ENCODE assay signal across 9 mouse cellular contexts in the genomic region with DNA sequence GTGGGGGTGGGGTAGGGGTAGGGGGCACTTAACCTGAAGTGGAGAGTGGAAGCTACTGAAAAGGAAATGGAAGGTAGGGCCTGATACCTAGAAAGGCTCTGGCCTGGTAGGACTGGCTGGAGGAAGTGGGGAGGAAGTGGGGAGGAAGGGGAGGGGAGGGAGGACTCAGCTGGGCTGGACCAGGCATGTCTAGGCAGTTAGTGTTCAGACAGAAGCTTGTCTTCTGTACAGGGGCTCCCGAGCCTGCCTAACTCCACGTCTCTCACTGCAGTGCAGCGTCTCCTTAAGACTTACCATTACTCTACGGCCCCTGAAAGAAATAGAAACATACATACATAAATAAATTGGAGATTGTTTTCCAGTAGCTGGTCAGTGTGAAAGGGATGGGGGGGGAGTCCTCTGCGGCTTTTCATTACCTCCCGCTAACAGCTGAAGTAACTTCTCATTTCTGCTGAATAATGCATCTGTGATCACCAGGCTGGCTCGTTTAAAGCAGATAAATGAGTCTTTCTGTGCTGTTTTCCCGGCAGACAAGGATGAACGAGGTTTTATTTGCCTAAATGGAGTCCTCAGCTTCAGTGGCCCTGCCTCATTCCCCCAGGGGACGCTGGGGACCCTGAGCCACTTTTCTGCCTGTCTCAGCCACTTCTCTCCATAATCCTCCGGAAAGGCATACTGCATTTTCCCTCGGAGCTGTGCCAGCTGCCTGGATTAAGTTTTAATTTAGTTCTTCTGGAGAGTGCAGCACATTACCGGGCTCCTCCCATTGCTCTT. TPM values are rescaled to one million over a fixed set of nuclear protein-coding genes. Genes with fewer than 3 reads are reported as not detected.
A peak's percentile ranks its signal among the peaks of the same experiment; 100 is the strongest.
DNase-seq lines count a peak whose midpoint lies in the region; ATAC-seq and TF ChIP-seq lines count a peak whose summit lies in the region.
"Had no signal": no experiment of that assay in that cellular context is flagged by ENCODE, and none has a peak within 500 bp of the region (broad histone marks: within the 10 kb centered on the region; RNA-seq: fewer than 3 reads in every experiment).

No protein-coding gene starts in this region.

- H3K9ac ChIP-seq in intestine, embryonic 16.5 days (ENCODE audit: low read depth, low read length) = no peak overlapping the region
- no peak overlapping the region for H3K9ac ChIP-seq in intestine, postnatal 0 days (ENCODE audit: low read depth, low read length)
- H3K9ac ChIP-seq in embryonic facial prominence, embryonic 13.5 days = 0 out of 2 replicates have a peak overlapping the region, but pooled peaks have one; percentile 22
- no peak overlapping the region for H3K9ac ChIP-seq in midbrain, embryonic 13.5 days (replicated peaks)

- peaks cover 6% of the 10 kb centered on the region; the same call in 1 of the 2 replicates for H3K4me1 ChIP-seq in intestine, embryonic 16.5 days (ENCODE audit: control insufficient read depth, insufficient read depth, low read length)
- H3K4me1 ChIP-seq in intestine, postnatal 0 days (replicated peaks; ENCODE audit: control insufficient read depth, insufficient read depth, low read length) = no peaks in the 10 kb centered on the region
- peaks cover 17% of the 10 kb centered on the region for H3K4me1 ChIP-seq in embryonic facial prominence, embryonic 13.5 days
- peaks cover 50% of the 10 kb centered on the region for H3K4me1 ChIP-seq in midbrain, embryonic 13.5 days (replicated peaks)

- H3K36me3 ChIP-seq in intestine, embryonic 16.5 days (ENCODE audit: control insufficient read depth, insufficient read depth, low read length) = no peaks in the 10 kb centered on the region
- H3K36me3 ChIP-seq in intestine, postnatal 0 days (ENCODE audit: control insufficient read depth, insufficient read depth) = no peaks in the 10 kb centered on the region
- no peaks in the 10 kb centered on the region for H3K36me3 ChIP-seq in embryonic facial prominence, embryonic 13.5 days
- H3K36me3 ChIP-seq in midbrain, embryonic 13.5 days = no peaks in the 10 kb centered on the region

- H3K27me3 ChIP-seq in intestine, embryonic 16.5 days (replicated peaks; ENCODE audit: control insufficient read depth, insufficient read depth, low read length) = no peaks in the 10 kb centered on the region
- H3K27me3 ChIP-seq in intestine, postnatal 0 days (replicated peaks; ENCODE audit: control insufficient read depth, insufficient read depth, low read length) = no peaks in the 10 kb centered on the region
- H3K27me3 ChIP-seq in embryonic facial prominence, embryonic 13.5 days = peaks cover 3% of the 10 kb centered on the region; the same call in 1 of the 2 replicates
- no peaks in the 10 kb centered on the region; the same call in 1 of the 2 replicates for H3K27me3 ChIP-seq in midbrain, embryonic 13.5 days

- TF ChIP-seq CTCF in intestine, postnatal 0 days (IDR thresholded peaks at IDR 0.05; ENCODE audit: low read depth) = no peak

- H3K4me2 ChIP-seq in intestine, embryonic 16.5 days (ENCODE audit: low read depth, low read length) = peak overlapping the region; percentile 4; the same call in 1 of the 2 replicates
- no peak overlapping the region; the same call in 1 of the 2 replicates for H3K4me2 ChIP-seq in intestine, postnatal 0 days (replicated peaks; ENCODE audit: low read depth)
- peak overlapping the region; percentile 44 for H3K4me2 ChIP-seq in embryonic facial prominence, embryonic 13.5 days
- peak overlapping the region; percentile 25 for H3K4me2 ChIP-seq in midbrain, embryonic 13.5 days (replicated peaks)

- no peak for ATAC-seq in intestine, embryonic 16.5 days
- no peak for ATAC-seq in intestine, postnatal 0 days
- ATAC-seq in embryonic facial prominence, embryonic 13.5 days (ENCODE audit: insufficient number of reproducible peaks, insufficient read depth, low FRiP score, low TSS enrichment, low read depth) = no peak
- ATAC-seq in midbrain, embryonic 13.5 days = peak; percentile 66
- no peak for ATAC-seq in erythroid progenitor cell, adult 5-6 weeks (replicated peaks; ENCODE audit: low FRiP score, poor library complexity, severe bottlenecking)

- H3K27ac ChIP-seq in intestine, embryonic 16.5 days (ENCODE audit: low read length) = no peak overlapping the region
- H3K27ac ChIP-seq in intestine, postnatal 0 days (ENCODE audit: low read depth, low read length) = no peak overlapping the region
- H3K27ac ChIP-seq in embryonic facial prominence, embryonic 13.5 days = 0 out of 2 replicates have a peak overlapping the region, but pooled peaks have one; percentile 51
- H3K27ac ChIP-seq in midbrain, embryonic 13.5 days = peak overlapping the region; percentile 71

- no peak overlapping the region for H3K4me3 ChIP-seq in intestine, embryonic 16.5 days (ENCODE audit: low read length)
- H3K4me3 ChIP-seq in intestine, postnatal 0 days (ENCODE audit: low read depth, low read length) = no peak overlapping the region
- H3K4me3 ChIP-seq in embryonic facial prominence, embryonic 13.5 days = 0 out of 2 replicates have a peak overlapping the region, but pooled peaks have one; percentile 7
- no peak overlapping the region for H3K4me3 ChIP-seq in midbrain, embryonic 13.5 days (replicated peaks)

- peak; percentile 72 for DNase-seq in kidney, adult 9 months
- DNase-seq in cerebellum, adult 8-10 months = no peak
- no peak for DNase-seq in thymus, postnatal 36 days

- WGBS in intestine, embryonic 16.5 days = 41% methylated on average over 13 of the region's 13 CpGs
- 43% methylated on average over 13 of the region's 13 CpGs for WGBS in intestine, postnatal 0 days
- 12% methylated on average over 13 of the region's 13 CpGs for WGBS in embryonic facial prominence, embryonic 13.5 days
- WGBS in midbrain, embryonic 13.5 days = 12% methylated on average over 13 of the region's 13 CpGs

- no peaks in the 10 kb centered on the region for H3K9me3 ChIP-seq in intestine, embryonic 16.5 days (ENCODE audit: control insufficient read depth, low read length)
- H3K9me3 ChIP-seq in intestine, postnatal 0 days (ENCODE audit: control insufficient read depth) = no peaks in the 10 kb centered on the region
- H3K9me3 ChIP-seq in embryonic facial prominence, embryonic 13.5 days = no peaks in the 10 kb centered on the region
- H3K9me3 ChIP-seq in midbrain, embryonic 13.5 days = no peaks in the 10 kb centered on the region

RNA-seq across cellular contexts. Expression of a gene that starts 6.1 kb away (rescaled TPM):
- polyA plus RNA-seq in intestine, embryonic 16.5 days (2015; fragmentation: Nextera tagmentation; extraction: Ambion mirVana) = not detected in 2 replicates
- 0.35 and 0.41 TPM in 2 replicates for polyA plus RNA-seq in intestine, postnatal 0 days (2015; fragmentation: Nextera tagmentation; extraction: Ambion mirVana)
- polyA plus RNA-seq in embryonic facial prominence, embryonic 13.5 days (2015; fragmentation: Nextera tagmentation; extraction: Ambion mirVana) = 2.6 and 5.1 TPM in 2 replicates
- polyA plus RNA-seq in midbrain, embryonic 13.5 days (2015; fragmentation: Nextera tagmentation; extraction: Ambion mirVana) = 3.5 and 4.0 TPM in 2 replicates
- 1.8 and 2.1 TPM in 2 replicates for total RNA-seq in erythroid progenitor cell, adult 5-6 weeks (2015; ENCODE audit: low replicate concordance)
- total RNA-seq in erythroid progenitor cell, adult 5-6 weeks (2017; ENCODE audit: low replicate concordance) = 5.4 TPM in 1 of 2 replicates, not detected in the other
- total RNA-seq: ES-E14 had no signal

Comparison
In these comparisons a context has a peak if more than half of its experiments do, and no peak if none do; other contexts are left out.
1. H3K27ac ChIP-seq: peak in embryonic facial prominence, embryonic 13.5 days (single experiment) and midbrain, embryonic 13.5 days (single experiment); none in intestine, embryonic 16.5 days (single experiment) and intestine, postnatal 0 days (single experiment).